Mouse (Mus musculus): ENCODE measurements around the gene Tmem178b.

DNA sequence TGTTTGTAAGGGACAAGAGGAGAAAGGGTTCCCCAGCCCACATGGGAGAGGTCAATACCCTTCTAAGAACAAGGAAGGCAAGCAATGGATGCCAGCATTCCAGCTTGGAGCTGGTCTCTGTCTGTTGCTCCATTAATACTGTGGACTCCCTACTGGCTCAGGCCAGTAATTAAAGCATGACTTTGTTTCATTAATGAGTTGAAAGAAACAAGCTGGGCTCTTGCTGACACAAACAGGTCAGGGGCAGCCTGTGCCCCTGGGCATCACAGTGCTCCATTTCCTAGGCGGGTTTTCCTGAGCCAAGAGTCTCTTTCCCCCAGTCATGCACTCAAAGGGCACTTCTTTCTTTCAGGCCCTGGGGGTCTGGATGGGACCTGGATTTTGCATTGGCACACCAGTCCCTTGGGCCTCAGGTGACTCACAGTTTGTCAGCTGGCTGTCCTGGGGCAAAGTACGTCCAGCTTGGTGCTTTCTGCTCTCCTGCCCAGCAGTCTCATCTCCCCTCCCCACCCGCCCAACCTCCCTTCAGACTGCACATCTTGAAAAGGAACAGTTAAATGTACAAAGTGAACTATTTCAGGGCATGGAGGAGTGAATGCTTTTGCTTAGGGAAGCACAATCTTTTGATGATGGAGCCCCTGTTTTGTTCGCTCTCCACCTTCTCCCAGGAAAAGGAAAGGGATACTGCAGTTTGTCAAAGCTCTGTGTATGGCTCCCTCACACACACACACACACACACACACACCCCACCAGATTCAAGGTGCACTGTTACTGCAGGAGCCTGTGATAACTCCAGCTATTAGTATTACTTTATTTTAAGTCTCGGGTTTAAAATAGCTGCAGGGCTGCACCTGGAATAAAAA, 188.5 kb downstream of the Tmem178b start:
- TF ChIP-seq POLR2A (IDR thresholded peaks at IDR 0.05; ENCODE audit: borderline replicate concordance, extremely low read depth, low read depth, low read length) (no peak), CTCF (IDR thresholded peaks at IDR 0.05; ENCODE audit: insufficient read depth, low read length) (no peak)
